Mouse (Mus musculus): ENCODE data around the gene Iqca. TPM values are rescaled to one million over a fixed set of nuclear protein-coding genes. Genes with fewer than 3 reads are reported as not detected.

The Iqca gene
- polyA plus RNA-seq, 1 experiment from 2014 or later = 1.8 TPM

GRCm38 (mm10) chr1:90088192-90088990 lies 64.8 kb downstream of the Iqca start:
- Histone ChIP-seq H3K4me2 (replicated peaks) (no peak overlapping the region), H3K4me1 (replicated peaks; ENCODE audit: control insufficient read depth, insufficient read depth, low read length) (no peaks in the 10 kb centered on the region; the same call in 1 of the 2 replicates), H3K27ac (no peak overlapping the region), H3K9me3 (ENCODE audit: control insufficient read depth, low read length) (0 out of 2 replicates have a peak, but pooled peaks cover 6% of the 10 kb centered on the region), H3K36me3 (replicated peaks; ENCODE audit: control insufficient read depth, insufficient read depth) (no peaks in the 10 kb centered on the region), H3K9ac (no peak overlapping the region), H3K27me3 (ENCODE audit: control insufficient read depth, insufficient read depth, low read length) (no peaks in the 10 kb centered on the region), H3K4me3 (replicated peaks; ENCODE audit: low read length) (no peak overlapping the region)
- 73% methylated on average over 6 of the region's 6 CpGs for WGBS
- DNase-seq (ENCODE audit: low spot score) (no peak), ATAC-seq (ENCODE audit: low FRiP score) (no peak)

- WGBS = 65% methylated on average over 10 of the region's 10 CpGs
- ATAC-seq (ENCODE audit: low FRiP score) (no peak), DNase-seq (ENCODE audit: low spot score) (no peak)
- Histone ChIP-seq H3K27me3 (ENCODE audit: control insufficient read depth, insufficient read depth, low read length) (no peaks in the 10 kb centered on the region), H3K9ac (no peak overlapping the region), H3K4me2 (replicated peaks) (no peak overlapping the region), H3K4me3 (replicated peaks; ENCODE audit: low read length) (no peak overlapping the region), H3K27ac (no peak overlapping the region), H3K36me3 (replicated peaks; ENCODE audit: control insufficient read depth, insufficient read depth) (no peaks in the 10 kb centered on the region), H3K9me3 (ENCODE audit: control insufficient read depth, low read length) (0 out of 2 replicates have a peak, but pooled peaks cover under 1% of the 10 kb centered on the region), H3K4me1 (replicated peaks; ENCODE audit: control insufficient read depth, insufficient read depth, low read length) (no peaks in the 10 kb centered on the region; the same call in 1 of the 2 replicates)
Measured at GRCm38 (mm10) chr1:90086461-90086860, 66.7 kb downstream of the Iqca start.

GRCm38 (mm10) chr1:90085526-90086157 lies 67.6 kb downstream of the Iqca start:
- Histone ChIP-seq H3K27me3 (ENCODE audit: control insufficient read depth, insufficient read depth, low read length) (no peaks in the 10 kb centered on the region), H3K36me3 (replicated peaks; ENCODE audit: control insufficient read depth, insufficient read depth) (no peaks in the 10 kb centered on the region), H3K27ac (no peak overlapping the region), H3K4me3 (replicated peaks; ENCODE audit: low read length) (no peak overlapping the region), H3K4me1 (replicated peaks; ENCODE audit: control insufficient read depth, insufficient read depth, low read length) (no peaks in the 10 kb centered on the region; the same call in 1 of the 2 replicates), H3K9me3 (ENCODE audit: control insufficient read depth, low read length) (no peaks in the 10 kb centered on the region), H3K4me2 (replicated peaks) (no peak overlapping the region), H3K9ac (no peak overlapping the region)
- DNase-seq (ENCODE audit: low spot score) (no peak), ATAC-seq (ENCODE audit: low FRiP score) (no peak)
- 40% methylated on average over 6 of the region's 6 CpGs for WGBS

GRCm38 (mm10) chr1:90076291-90076690 lies 76.9 kb downstream of the Iqca start:
- no peak overlapping the region for H3K4me2 ChIP-seq (replicated peaks)
- no peak for DNase-seq (ENCODE audit: low spot score)
- no peaks in the 10 kb centered on the region for H3K9me3 ChIP-seq (ENCODE audit: control insufficient read depth, low read length)
- H3K36me3 ChIP-seq (replicated peaks; ENCODE audit: control insufficient read depth, insufficient read depth) = no peaks in the 10 kb centered on the region
- no peak for ATAC-seq (ENCODE audit: low FRiP score)
- no peaks in the 10 kb centered on the region; the same call in 1 of the 2 replicates for H3K4me1 ChIP-seq (replicated peaks; ENCODE audit: control insufficient read depth, insufficient read depth, low read length)
- H3K9ac ChIP-seq = no peak overlapping the region
- H3K4me3 ChIP-seq (replicated peaks; ENCODE audit: low read length) = no peak overlapping the region
- no peak overlapping the region for H3K27ac ChIP-seq
- WGBS = 91% methylated on average over 2 of the region's 2 CpGs
- H3K27me3 ChIP-seq (ENCODE audit: control insufficient read depth, insufficient read depth, low read length) = no peaks in the 10 kb centered on the region

GRCm38 (mm10) chr1:90074779-90075178 lies 78.4 kb downstream of the Iqca start:
- no peaks in the 10 kb centered on the region for H3K36me3 ChIP-seq (replicated peaks; ENCODE audit: control insufficient read depth, insufficient read depth)
- no peak for DNase-seq (ENCODE audit: low spot score)
- no peak overlapping the region for H3K4me2 ChIP-seq (replicated peaks)
- no peaks in the 10 kb centered on the region for H3K9me3 ChIP-seq (ENCODE audit: control insufficient read depth, low read length)
- WGBS = 37% methylated on average over 5 of the region's 5 CpGs
- H3K27ac ChIP-seq = no peak overlapping the region
- no peak overlapping the region for H3K4me3 ChIP-seq (replicated peaks; ENCODE audit: low read length)
- H3K9ac ChIP-seq = no peak overlapping the region
- ATAC-seq (ENCODE audit: low FRiP score) = no peak
- H3K27me3 ChIP-seq (ENCODE audit: control insufficient read depth, insufficient read depth, low read length) = no peaks in the 10 kb centered on the region
- H3K4me1 ChIP-seq (replicated peaks; ENCODE audit: control insufficient read depth, insufficient read depth, low read length) = no peaks in the 10 kb centered on the region; the same call in 1 of the 2 replicates

GRCm38 (mm10) chr1:90071812-90072580 lies 81.2 kb downstream of the Iqca start:
- H3K9me3 ChIP-seq (ENCODE audit: control insufficient read depth, low read length) = no peaks in the 10 kb centered on the region
- WGBS = 66% methylated on average over 13 of the region's 13 CpGs
- H3K27ac ChIP-seq = no peak overlapping the region
- no peak overlapping the region for H3K4me3 ChIP-seq (replicated peaks; ENCODE audit: low read length)
- no peak overlapping the region for H3K9ac ChIP-seq
- ATAC-seq (ENCODE audit: low FRiP score) = no peak
- H3K27me3 ChIP-seq (ENCODE audit: control insufficient read depth, insufficient read depth, low read length) = no peaks in the 10 kb centered on the region
- H3K36me3 ChIP-seq (replicated peaks; ENCODE audit: control insufficient read depth, insufficient read depth) = no peaks in the 10 kb centered on the region
- DNase-seq (ENCODE audit: low spot score) = no peak
- H3K4me2 ChIP-seq (replicated peaks) = no peak overlapping the region
- H3K4me1 ChIP-seq (replicated peaks; ENCODE audit: control insufficient read depth, insufficient read depth, low read length) = no peaks in the 10 kb centered on the region; the same call in 1 of the 2 replicates

GRCm38 (mm10) chr1:90060599-90060998 lies 92.6 kb downstream of the Iqca start:
- ATAC-seq (ENCODE audit: low FRiP score) (no peak), DNase-seq (ENCODE audit: low spot score) (peak; percentile 87)
- no peaks in the 10 kb centered on the region for H3K27me3 ChIP-seq (ENCODE audit: control insufficient read depth, insufficient read depth, low read length)
- H3K9me3 ChIP-seq (ENCODE audit: control insufficient read depth, low read length) = no peaks in the 10 kb centered on the region
- H3K4me2 ChIP-seq (replicated peaks) = no peak overlapping the region
- H3K27ac ChIP-seq = no peak overlapping the region
- WGBS = 24% methylated on average over 7 of the region's 7 CpGs
- no peaks in the 10 kb centered on the region for H3K4me1 ChIP-seq (replicated peaks; ENCODE audit: control insufficient read depth, insufficient read depth, low read length)
- no peaks in the 10 kb centered on the region for H3K36me3 ChIP-seq (replicated peaks; ENCODE audit: control insufficient read depth, insufficient read depth)
- H3K9ac ChIP-seq = no peak overlapping the region
- no peak overlapping the region for H3K4me3 ChIP-seq (replicated peaks; ENCODE audit: low read length)

- H3K9ac ChIP-seq = no peak overlapping the region
- no peak overlapping the region for H3K4me2 ChIP-seq (replicated peaks)
- H3K4me3 ChIP-seq (replicated peaks; ENCODE audit: low read length) = no peak overlapping the region
- no peaks in the 10 kb centered on the region for H3K9me3 ChIP-seq (ENCODE audit: control insufficient read depth, low read length)
- H3K36me3 ChIP-seq (replicated peaks; ENCODE audit: control insufficient read depth, insufficient read depth) = no peaks in the 10 kb centered on the region
- H3K27ac ChIP-seq = no peak overlapping the region
- ATAC-seq (ENCODE audit: low FRiP score) = no peak
- no peaks in the 10 kb centered on the region for H3K27me3 ChIP-seq (ENCODE audit: control insufficient read depth, insufficient read depth, low read length)
- no peak for DNase-seq (ENCODE audit: low spot score)
- WGBS = 65% methylated on average over 3 of the region's 3 CpGs
- H3K4me1 ChIP-seq (replicated peaks; ENCODE audit: control insufficient read depth, insufficient read depth, low read length) = no peaks in the 10 kb centered on the region
Measured at GRCm38 (mm10) chr1:90060054-90060453, 93.1 kb downstream of the Iqca start.

- H3K9me3 ChIP-seq (ENCODE audit: control insufficient read depth, low read length) = no peaks in the 10 kb centered on the region
- H3K9ac ChIP-seq = no peak overlapping the region
- no peak overlapping the region for H3K27ac ChIP-seq
- DNase-seq (ENCODE audit: low spot score) (no peak), ATAC-seq (ENCODE audit: low FRiP score) (no peak)
- no peaks in the 10 kb centered on the region for H3K36me3 ChIP-seq (replicated peaks; ENCODE audit: control insufficient read depth, insufficient read depth)
- no peak overlapping the region for H3K4me3 ChIP-seq (replicated peaks; ENCODE audit: low read length)
- 83% methylated on average over 4 of the region's 4 CpGs for WGBS
- no peak overlapping the region for H3K4me2 ChIP-seq (replicated peaks)
- H3K27me3 ChIP-seq (ENCODE audit: control insufficient read depth, insufficient read depth, low read length) = no peaks in the 10 kb centered on the region
- peaks cover 9% of the 10 kb centered on the region for H3K4me1 ChIP-seq (replicated peaks; ENCODE audit: control insufficient read depth, insufficient read depth, low read length)
Measured at GRCm38 (mm10) chr1:90054991-90055390, 98.2 kb downstream of the Iqca start.
